Mouse (Mus musculus) MEL (cell line): ENCODE measurements around the gene Mcat.

Experiments used
- CTCF ChIP-seq, 3 experiments: IDR thresholded peaks in 2 of 3; conservative IDR thresholded peaks in 1 of 3; 2 replicates each; pipeline ENCODE4 v1.5.1; 2011 to 2012; ENCODE audit warnings: low read length in 3 of 3, low read depth in 2 of 3, mild to moderate bottlenecking in 2 of 3, improper control_type of control experiment in 1 of 3, inconsistent platforms in 1 of 3, mixed read lengths in 1 of 3, moderate library complexity in 1 of 3; ENCODE audit not compliant: control insufficient read depth in 1 of 3, insufficient read depth in 1 of 3, poor library complexity in 1 of 3, severe bottlenecking in 1 of 3
- POLR2A ChIP-seq, 2 experiments: IDR thresholded peaks; 2 replicates each; pipeline ENCODE4 v1.6.1; 2011 to 2012; ENCODE audit warnings: low read length in 2 of 2, mild to moderate bottlenecking in 2 of 2, control low read depth in 1 of 2, improper control_type of control experiment in 1 of 2, low read depth in 1 of 2, moderate library complexity in 1 of 2; ENCODE audit not compliant: control insufficient read depth in 1 of 2, insufficient read depth in 1 of 2, poor library complexity in 1 of 2
- RCOR1 ChIP-seq: IDR thresholded peaks from 2 replicates; pipeline ENCODE4 v1.6.1; 2012; ENCODE audit warnings: low read depth, mild to moderate bottlenecking, inconsistent platforms, low read length, improper control_type of control experiment

GRCm38 (mm10) chr15:83509950-83510804 is 53.4 kb downstream of the Mcat start:
- TF ChIP-seq POLR2A (IDR thresholded peaks at IDR 0.05; ENCODE audit: control insufficient read depth in 1 of 2, insufficient read depth in 1 of 2, low read depth in 1 of 2, low read length in 2 of 2, poor library complexity in 1 of 2) (0 out of 4 replicates have a peak, but pooled peaks of 1 of the 2 experiments have one; percentile 63), RCOR1 (no peak), CTCF (IDR thresholded peaks at IDR 0.05 in 2 of 3, conservative IDR thresholded peaks at IDR 0.05 in 1 of 3; ENCODE audit: control insufficient read depth in 1 of 3, insufficient read depth in 1 of 3, low read depth in 2 of 3, low read length in 3 of 3, poor library complexity in 1 of 3, severe bottlenecking in 1 of 3) (peak in 2 of 3 experiments; percentile 15 to 39; a peak in 3 of 6 replicates)
